Mouse (Mus musculus): ENCODE data around the gene Epor. TPM values are rescaled to one million over a fixed set of nuclear protein-coding genes. Genes with fewer than 3 reads are reported as not detected.

Gene Epor
- total RNA-seq, 2 experiments from 2014 or later = 3.1 to 4.0 TPM

DNA sequence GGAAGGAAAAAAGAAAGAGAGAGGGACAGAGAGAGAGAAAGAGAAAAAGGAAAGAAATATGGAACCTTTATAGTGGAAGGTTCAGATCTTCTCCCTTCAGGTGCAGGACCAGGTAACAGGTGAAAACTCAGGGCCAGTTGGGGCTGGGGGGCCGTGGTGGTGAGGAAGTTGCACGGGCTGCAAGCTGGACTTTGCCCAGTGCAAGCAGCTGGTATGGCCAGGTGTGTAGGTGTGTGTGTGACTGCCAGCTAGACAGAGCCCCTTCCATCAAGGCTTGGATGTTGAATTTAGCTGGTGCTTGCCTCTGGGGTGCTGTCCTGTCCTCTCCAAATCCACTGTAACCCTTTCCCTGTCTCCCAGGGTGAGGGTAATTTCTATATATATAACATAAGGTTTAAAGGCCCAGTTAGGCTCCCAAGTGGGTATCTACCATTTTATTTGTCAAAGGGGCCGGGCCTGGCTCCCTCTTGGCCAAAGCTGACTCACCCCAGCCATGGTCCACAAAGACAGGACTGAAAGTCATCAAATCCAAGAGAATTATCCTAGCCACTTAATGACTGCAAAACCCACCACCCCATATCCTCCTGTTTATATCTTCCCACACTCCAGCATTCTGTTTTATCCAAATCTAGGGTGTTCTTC lies 46.3 kb downstream of the Epor start:
- intact Hi-C loops (cut with DNase I) = no loop called here
- DNase-seq = no peak

- intact Hi-C loops (cut with DNase I) = no loop called here
- no peak for DNase-seq
These were observed 53.7 kb downstream of the Epor start for GRCm38 (mm10) chr9:21909474-21910223.

Other genes starting within 250 kb of the Epor start
- gene Ldlr, start 240.0 kb downstream of the Epor start, total RNA-seq (2021) = 10 to 100 TPM in 1 of 2 experiments, 1 to 10 TPM in 1; 8.5 to 10.7 TPM
- 10 to 100 TPM; 11.9 to 14.5 TPM for gene Spc24, start 203.2 kb downstream of the Epor start, total RNA-seq (2021)
- 10 to 100 TPM; 49.5 to 51.9 TPM for gene Kank2, start 164.8 kb downstream of the Epor start, total RNA-seq (2021)
- under 1 TPM in 1 of 2 experiments, not detected in 1; 0.31 TPM for gene Angptl8, start 128.0 kb downstream of the Epor start, total RNA-seq (2021)
- gene Dock6, start 110.9 kb downstream of the Epor start, total RNA-seq (2021) = 10 to 100 TPM; 63.0 to 66.5 TPM
- 10 to 100 TPM; 10.3 to 12.6 TPM for gene Rab3d, start 45.3 kb downstream of the Epor start, total RNA-seq (2021)
- gene Ccdc159, start 36.0 kb downstream of the Epor start, total RNA-seq (2021) = 1 to 10 TPM in 1 of 2 experiments, under 1 TPM in 1; 0.74 to 1.0 TPM
- gene Tmem205, start 36.0 kb downstream of the Epor start, total RNA-seq (2021) = 10 to 100 TPM; 24.3 to 28.6 TPM
- gene Plppr2, start 26.5 kb downstream of the Epor start, total RNA-seq (2021) = 1 to 10 TPM; 2.2 to 2.4 TPM
- 1 to 10 TPM; 8.7 TPM for gene Swsap1, start 7.8 kb downstream of the Epor start, total RNA-seq (2021)
- gene Rgl3, start 25.9 kb upstream of the Epor start, total RNA-seq (2021) = 1 to 10 TPM; 1.3 to 1.4 TPM
- gene Ccdc151, start 39.1 kb upstream of the Epor start, total RNA-seq (2021) = not detected
- gene Prkcsh, start 39.3 kb upstream of the Epor start, total RNA-seq (2021) = 10 to 100 TPM; 67.7 to 73.7 TPM
- gene Elavl3, start 88.5 kb upstream of the Epor start, total RNA-seq (2021) = under 1 TPM; 0.26 to 0.47 TPM
- gene Gm49318, start 107.8 kb upstream of the Epor start, total RNA-seq (2021) = under 1 TPM in 1 of 2 experiments, not detected in 1; 0.64 TPM
- 1 to 10 TPM; 5.9 to 7.3 TPM for gene Zfp653, start 107.9 kb upstream of the Epor start, total RNA-seq (2021)
- gene Ecsit, start 121.9 kb upstream of the Epor start, total RNA-seq (2021) = 10 to 100 TPM; 79.0 to 82.6 TPM
- gene Cnn1, start 135.7 kb upstream of the Epor start, total RNA-seq (2021) = 1 to 10 TPM; 8.2 to 9.7 TPM
- 10 to 100 TPM; 43.5 to 44.0 TPM for gene Elof1, start 153.7 kb upstream of the Epor start, total RNA-seq (2021)
- 1 to 10 TPM; 1.8 to 2.8 TPM for gene Acp5, start 172.2 kb upstream of the Epor start, total RNA-seq (2021)
- 10 to 100 TPM; 35.3 to 35.6 TPM for gene Pigyl, start 193.3 kb upstream of the Epor start, total RNA-seq (2021)
- gene Zfp872, start 224.6 kb upstream of the Epor start, total RNA-seq (2021) = under 1 TPM; 0.17 to 0.20 TPM

Data from heart, postnatal 10 days (tissue).